Mouse (Mus musculus) MEL (cell line): Measurements from ENCODE around the gene Cldn9. TPM values are rescaled to one million over a fixed set of nuclear protein-coding genes. Genes with fewer than 3 reads are reported as not detected.

ENCODE experiments used
- DNase-seq: peaks from one replicate; pipeline ENCODE4 v3.0.0; 2011; ENCODE audit warnings: low read depth, low spot score
- H3K27ac ChIP-seq: 2 replicates; pipeline ENCODE4 v1.5.1; 2012; ENCODE audit warnings: low read depth, mild to moderate bottlenecking, control low read depth, low read length, moderate library complexity; ENCODE audit not compliant: control insufficient read depth
- H3K27me3 ChIP-seq, 2 experiments: fragments of 150-350 bp in 1 of 2; sonication (generic) in 1 of 2; 2 replicates each; pipeline ENCODE4 v1.6.1; 2012; ENCODE audit warnings: low read length in 2 of 2, mild to moderate bottlenecking in 2 of 2, improper control_type of control experiment in 1 of 2, moderate library complexity in 1 of 2; ENCODE audit not compliant: insufficient read depth in 2 of 2, control insufficient read depth in 1 of 2
- H3K36me3 ChIP-seq, 2 experiments: 2 replicates each; pipeline ENCODE4 v1.6.1; 2012 to 2014; ENCODE audit warnings: low read length in 2 of 2, improper control_type of control experiment in 1 of 2, inconsistent platforms in 1 of 2, mild to moderate bottlenecking in 1 of 2; ENCODE audit not compliant: insufficient read depth in 2 of 2, control insufficient read depth in 1 of 2
- H3K4me1 ChIP-seq, 2 experiments: fragments of 150-350 bp in 1 of 2; sonication (generic) in 1 of 2; 2 replicates each; pipeline ENCODE4 v1.6.1; 2012; ENCODE audit warnings: low read length in 2 of 2, improper control_type of control experiment in 1 of 2, mild to moderate bottlenecking in 1 of 2; ENCODE audit not compliant: insufficient read depth in 2 of 2, control insufficient read depth in 1 of 2
- H3K4me3 ChIP-seq, 2 experiments: fragments of 150-350 bp in 1 of 2; sonication (generic) in 1 of 2; 2 replicates each; pipeline ENCODE4 v1.5.1; 2012; ENCODE audit warnings: low read depth in 2 of 2, low read length in 2 of 2, mild to moderate bottlenecking in 2 of 2, moderate library complexity in 2 of 2, control low read depth in 1 of 2, improper control_type of control experiment in 1 of 2; ENCODE audit not compliant: control insufficient read depth in 1 of 2, insufficient read depth in 1 of 2
- H3K79me2 ChIP-seq: 2 replicates; pipeline ENCODE4 v1.6.1; 2012; ENCODE audit warnings: mild to moderate bottlenecking, low read length, moderate library complexity; ENCODE audit not compliant: control insufficient read depth, poor library complexity, insufficient read depth
- H3K9ac ChIP-seq: 2 replicates; pipeline ENCODE4 v1.6.1; 2012; ENCODE audit warnings: low read depth, mild to moderate bottlenecking, control low read depth, low read length, moderate library complexity; ENCODE audit not compliant: control insufficient read depth, poor library complexity, severe bottlenecking
- H3K9me3 ChIP-seq: fragments of 150-350 bp; sonication (generic); replicated peaks from 2 replicates; pipeline ENCODE4 v1.6.1; 2012; ENCODE audit warnings: mild to moderate bottlenecking, low read length, improper control_type of control experiment, moderate library complexity; ENCODE audit not compliant: insufficient read depth
- KAT2A ChIP-seq: conservative IDR thresholded peaks from 2 replicates; pipeline ENCODE4 v1.6.1; 2012; ENCODE audit warnings: low read depth, low read length, improper control_type of control experiment, inconsistent platforms
- MAFK ChIP-seq: IDR thresholded peaks from 2 replicates; pipeline ENCODE4 v1.6.1; 2011; ENCODE audit warnings: low read depth, mild to moderate bottlenecking, low read length, improper control_type of control experiment, borderline replicate concordance
- MEF2A ChIP-seq: IDR thresholded peaks from 2 replicates; pipeline ENCODE4 v1.6.1; 2014; ENCODE audit warnings: low read depth, mild to moderate bottlenecking, inconsistent platforms, low read length, improper control_type of control experiment; ENCODE audit not compliant: poor library complexity, insufficient replicate concordance, severe bottlenecking; ENCODE audit errors: extremely low read depth
- MYB ChIP-seq: IDR thresholded peaks from 2 replicates; pipeline ENCODE4 v1.6.1; 2011; ENCODE audit warnings: mild to moderate bottlenecking, low read depth, low read length, improper control_type of control experiment
- NELFE ChIP-seq: IDR thresholded peaks from 2 replicates; pipeline ENCODE4 v1.6.1; 2011; ENCODE audit warnings: low read depth, low read length, improper control_type of control experiment
- POLR2AphosphoS5 ChIP-seq: IDR thresholded peaks from 2 replicates; pipeline ENCODE4 v1.6.1; 2012; ENCODE audit warnings: low read depth, borderline replicate concordance, mild to moderate bottlenecking, inconsistent platforms, low read length, moderate library complexity, mixed read lengths
- RAD21 ChIP-seq: IDR thresholded peaks from 2 replicates; pipeline ENCODE4 v1.6.1; 2011; ENCODE audit warnings: mild to moderate bottlenecking, low read depth, low read length, improper control_type of control experiment
- SIN3A ChIP-seq: IDR thresholded peaks from 2 replicates; pipeline ENCODE4 v1.6.1; 2012; ENCODE audit warnings: low read length, improper control_type of control experiment, inconsistent platforms
- UBTF ChIP-seq: IDR thresholded peaks from 2 replicates; pipeline ENCODE4 v1.6.1; 2012; ENCODE audit warnings: low read depth, mild to moderate bottlenecking, inconsistent platforms, low read length, improper control_type of control experiment, moderate library complexity, borderline replicate concordance; ENCODE audit not compliant: insufficient read depth
- USF1 ChIP-seq: IDR thresholded peaks from 2 replicates; pipeline ENCODE4 v1.6.1; 2014; ENCODE audit warnings: low read depth, mild to moderate bottlenecking, inconsistent platforms, low read length, improper control_type of control experiment, moderate library complexity
- USF2 ChIP-seq, 2 experiments: IDR thresholded peaks; 2 replicates each; pipeline ENCODE4 v1.6.1; 2011 to 2012; ENCODE audit warnings: improper control_type of control experiment in 2 of 2, low read length in 2 of 2, borderline replicate concordance in 1 of 2, inconsistent platforms in 1 of 2, low read depth in 1 of 2, mild to moderate bottlenecking in 1 of 2; ENCODE audit not compliant: insufficient read depth in 1 of 2
- ZC3H11A ChIP-seq: IDR thresholded peaks from 2 replicates; pipeline ENCODE4 v1.6.1; 2012; ENCODE audit warnings: low read depth, mild to moderate bottlenecking, inconsistent platforms, low read length, improper control_type of control experiment
- ZMIZ1 ChIP-seq: IDR thresholded peaks from 2 replicates; pipeline ENCODE4 v1.6.1; 2012; ENCODE audit warnings: low read depth, mild to moderate bottlenecking, inconsistent platforms, low read length, improper control_type of control experiment, moderate library complexity
- polyA plus RNA-seq, 2 experiments: library from polyadenylated mRNA; stranded (reverse) in 1 of 2; unstranded in 1 of 2; fragments of >175 nt in 1 of 2; fragments of >200 nt in 1 of 2; gene quantifications; 2 replicates each; pipeline versions ENCODE4 v1.2.1 to v1.2.4; 2012; ENCODE audit warnings: low replicate concordance in 2 of 2, low read depth in 1 of 2; ENCODE audit not compliant: insufficient read length in 2 of 2, insufficient read depth in 1 of 2, missing spikeins in 1 of 2
- total RNA-seq: library from RNA; depleted of rRNA; stranded (reverse); fragments of 300-350 nt; gene quantifications from 2 replicates; pipeline ENCODE4 v1.2.3, GENCODE M21; 2012

Gene Cldn9
- total and polyA plus RNA-seq, 3 experiments, result 0.18 to 0.19 TPM; not detected in 1

GRCm38 (mm10) chr17:23653324-23653723, 30.5 kb downstream of the Cldn9 start:
- no peak for DNase-seq

GRCm38 (mm10) chr17:23651363-23651762, 32.5 kb downstream of the Cldn9 start:
- Histone ChIP-seq H3K27ac (no peak overlapping the region), H3K9ac (no peak overlapping the region), H3K4me1 (no peaks in the 10 kb centered on the region), H3K79me2 (no peaks in the 10 kb centered on the region), H3K9me3 (no peaks in the 10 kb centered on the region), H3K27me3 (peaks cover 2 to 4% of the 10 kb centered on the region in 2 experiments), H3K4me3 (no peak overlapping the region), H3K36me3 (no peaks in the 10 kb centered on the region)
- DNase-seq, result no peak
- TF ChIP-seq UBTF (no peak), USF2 (IDR thresholded peaks at IDR 0.05; ENCODE audit: borderline replicate concordance in 1 of 2, insufficient read depth in 1 of 2, low read depth in 1 of 2, low read length in 2 of 2) (no peak), ZC3H11A (no peak)

More at GRCm38 (mm10) chr17:23653324-23653723, 30.5 kb downstream of the Cldn9 start:
- TF ChIP-seq POLR2AphosphoS5 (no peak), RAD21 (no peak), USF1 (no peak), KAT2A (no peak), NELFE (no peak)
- H3K27ac ChIP-seq, result no peak overlapping the region
- no peak overlapping the region for H3K9ac ChIP-seq
- H3K27me3 ChIP-seq, result peaks cover 2 to 4% of the 10 kb centered on the region in 2 experiments
- H3K36me3 ChIP-seq, result no peaks in the 10 kb centered on the region
- no peaks in the 10 kb centered on the region for H3K79me2 ChIP-seq
- no peaks in the 10 kb centered on the region for H3K9me3 ChIP-seq
- H3K4me3 ChIP-seq, result no peak overlapping the region
- no peaks in the 10 kb centered on the region for H3K4me1 ChIP-seq

GRCm38 (mm10) chr17:23645894-23646293, 37.9 kb downstream of the Cldn9 start:
- no peak for DNase-seq
- Histone ChIP-seq H3K9me3 (no peaks in the 10 kb centered on the region), H3K27me3 (peaks cover 2 to 3% of the 10 kb centered on the region in 2 experiments; a peak in 2 of 4 replicates), H3K79me2 (no peaks in the 10 kb centered on the region), H3K36me3 (no peaks in the 10 kb centered on the region), H3K27ac (no peak overlapping the region), H3K4me1 (no peaks in the 10 kb centered on the region), H3K9ac (no peak overlapping the region), H3K4me3 (no peak overlapping the region)
- TF ChIP-seq RAD21, result no peak
- TF ChIP-seq SIN3A, result no peak
- TF ChIP-seq MYB, result no peak
- TF ChIP-seq ZMIZ1, result no peak
- no peak for TF ChIP-seq MEF2A
- TF ChIP-seq MAFK, result no peak
